8 mouse cellular contexts compared by ENCODE assay signal in genomic region chr5:36988124-36988780, GRCm38 (mm10). TPM values are rescaled to one million over a fixed set of nuclear protein-coding genes. Genes with fewer than 3 reads are reported as not detected.
A peak's percentile ranks its signal among the peaks of the same experiment; 100 is the strongest.
DNase-seq lines count a peak whose midpoint lies in the region; ATAC-seq and TF ChIP-seq lines count a peak whose summit lies in the region.

No protein-coding gene starts in this region.

- H3ac ChIP-seq in C2C12 (ENCODE audit: control insufficient read depth, insufficient read length, low read depth), result peak overlapping the region; percentile 55

- H3K9ac ChIP-seq in heart, adult 2 months (ENCODE audit: low read depth, low read length), result peak overlapping the region; percentile 84
- peak overlapping the region; percentile 66 for H3K9ac ChIP-seq in forebrain, embryonic 11.5 days (ENCODE audit: low read length)
- H3K9ac ChIP-seq in limb, embryonic 13.5 days, result peak overlapping the region; percentile 85
- peak overlapping the region; percentile 47 for H3K9ac ChIP-seq in neural tube, embryonic 15.5 days (replicated peaks)

- peak overlapping the region; percentile 91 for H3K4me2 ChIP-seq in forebrain, embryonic 11.5 days (ENCODE audit: low read depth, low read length, severe bottlenecking)
- H3K4me2 ChIP-seq in limb, embryonic 13.5 days (replicated peaks), result peak overlapping the region; percentile 97
- H3K4me2 ChIP-seq in neural tube, embryonic 15.5 days, result peak overlapping the region; percentile 81

- H3K79me3 ChIP-seq in C2C12 (ENCODE audit: low read depth), result peaks cover 2% of the 10 kb centered on the region

- 10% methylated on average over 24 of the region's 24 CpGs for WGBS in heart, adult 2 months
- WGBS in forebrain, embryonic 11.5 days, result 10% methylated on average over 24 of the region's 24 CpGs
- 9% methylated on average over 24 of the region's 24 CpGs for WGBS in limb, embryonic 13.5 days
- 12% methylated on average over 24 of the region's 24 CpGs for WGBS in neural tube, embryonic 15.5 days

- H3K4me3 ChIP-seq in heart, adult 2 months, result peak overlapping the region; percentile 80
- H3K4me3 ChIP-seq in C2C12 (ENCODE audit: insufficient read depth, poor library complexity, severe bottlenecking), result peak overlapping the region; percentile 51
- H3K4me3 ChIP-seq in forebrain, embryonic 11.5 days (ENCODE audit: low read depth, low read length), result peak overlapping the region; percentile 68
- H3K4me3 ChIP-seq in limb, embryonic 13.5 days, result peak overlapping the region; percentile 75
- peak overlapping the region; percentile 54 for H3K4me3 ChIP-seq in neural tube, embryonic 15.5 days (replicated peaks)

- no peaks in the 10 kb centered on the region for H3K79me2 ChIP-seq in heart, adult 2 months (replicated peaks; ENCODE audit: control insufficient read depth, insufficient read depth, low read length)
- no peaks in the 10 kb centered on the region for H3K79me2 ChIP-seq in C2C12 (ENCODE audit: control insufficient read depth, insufficient read depth)

- no peak for DNase-seq in heart, adult 2 months
- no peak for DNase-seq in heart, adult 18-20 months
- no peak for DNase-seq in forebrain, embryonic 11.5 days (ENCODE audit: low spot score)
- no peak for DNase-seq in layer of hippocampus, postnatal 14 days (ENCODE audit: low spot score in 2 of 2)
- DNase-seq in cerebellum, adult 9-11 months, result no peak

- no peaks in the 10 kb centered on the region for H3K27me3 ChIP-seq in heart, adult 2 months (ENCODE audit: control insufficient read depth, insufficient read depth, low read length)
- no peaks in the 10 kb centered on the region for H3K27me3 ChIP-seq in C2C12 (ENCODE audit: control insufficient read depth, insufficient read depth, insufficient read length)
- H3K27me3 ChIP-seq in forebrain, embryonic 11.5 days (ENCODE audit: control insufficient read depth, insufficient read depth, low read length), result no peaks in the 10 kb centered on the region
- H3K27me3 ChIP-seq in limb, embryonic 13.5 days, result peaks cover 5% of the 10 kb centered on the region
- H3K27me3 ChIP-seq in neural tube, embryonic 15.5 days (replicated peaks), result no peaks in the 10 kb centered on the region

- peaks cover 4% of the 10 kb centered on the region; the same call in 1 of the 2 replicates for H3K4me1 ChIP-seq in heart, adult 2 months (ENCODE audit: control insufficient read depth, insufficient read depth, low read length)
- no peaks in the 10 kb centered on the region; the same call in 1 of the 2 replicates for H3K4me1 ChIP-seq in forebrain, embryonic 11.5 days (replicated peaks; ENCODE audit: control insufficient read depth, insufficient read depth, low read length)
- H3K4me1 ChIP-seq in limb, embryonic 13.5 days, result peaks cover 11% of the 10 kb centered on the region; the same call in 1 of the 2 replicates
- peaks cover 15% of the 10 kb centered on the region for H3K4me1 ChIP-seq in neural tube, embryonic 15.5 days

- no peaks in the 10 kb centered on the region for H3K9me3 ChIP-seq in forebrain, embryonic 11.5 days (ENCODE audit: control insufficient read depth, low read length)
- no peaks in the 10 kb centered on the region for H3K9me3 ChIP-seq in limb, embryonic 13.5 days
- H3K9me3 ChIP-seq in neural tube, embryonic 15.5 days (replicated peaks), result no peaks in the 10 kb centered on the region

- TF ChIP-seq EP300 in heart, adult 2 months (IDR thresholded peaks at IDR 0.05; ENCODE audit: insufficient read depth, low read depth, low read length), result no peak

- no peak for TF ChIP-seq CTCF in heart, adult 2 months (IDR thresholded peaks at IDR 0.05)
- no peak for TF ChIP-seq CTCF in C2C12 (IDR thresholded peaks at IDR 0.05; ENCODE audit: control insufficient read depth, insufficient read depth, insufficient read length)

- peak overlapping the region; percentile 83 for H3K27ac ChIP-seq in heart, adult 2 months
- no peak overlapping the region; the same call in 1 of the 2 replicates for H3K27ac ChIP-seq in forebrain, embryonic 11.5 days (ENCODE audit: low read depth, low read length)
- no peak overlapping the region for H3K27ac ChIP-seq in limb, embryonic 13.5 days
- H3K27ac ChIP-seq in neural tube, embryonic 15.5 days (replicated peaks), result no peak overlapping the region

- no peak for TF ChIP-seq POLR2A in heart, adult 2 months (IDR thresholded peaks at IDR 0.05; ENCODE audit: insufficient read depth, low read depth, low read length)

- ATAC-seq in forebrain, embryonic 11.5 days (replicated peaks; ENCODE audit: low FRiP score), result peak; percentile 53
- ATAC-seq in limb, embryonic 13.5 days (ENCODE audit: low FRiP score, low read depth), result peak; percentile 26
- peak; percentile 37 for ATAC-seq in neural tube, embryonic 15.5 days (ENCODE audit: low FRiP score)

- H3K36me3 ChIP-seq in heart, adult 2 months (ENCODE audit: control insufficient read depth, insufficient read depth, low read length), result no peaks in the 10 kb centered on the region
- H3K36me3 ChIP-seq in C2C12 (ENCODE audit: control insufficient read depth, insufficient read depth), result no peaks in the 10 kb centered on the region
- no peaks in the 10 kb centered on the region for H3K36me3 ChIP-seq in forebrain, embryonic 11.5 days (ENCODE audit: control insufficient read depth, insufficient read depth, low read length)
- no peaks in the 10 kb centered on the region for H3K36me3 ChIP-seq in limb, embryonic 13.5 days
- no peaks in the 10 kb centered on the region for H3K36me3 ChIP-seq in neural tube, embryonic 15.5 days

- intact Hi-C loops in heart, adult 2 months (cut with DNase I), result no loop called here

TF ChIP-seq in C2C12, 6 proteins besides CTCF, POLR2A, EP300 and RAD21:
- TF ChIP-seq USF1 (IDR thresholded peaks at IDR 0.05; ENCODE audit: low read depth) (no peak), CEBPB (IDR thresholded peaks at IDR 0.05; ENCODE audit: low read depth) (no peak), MAX (IDR thresholded peaks at IDR 0.05) (no peak), MYOG (IDR thresholded peaks at IDR 0.05; ENCODE audit: control insufficient read depth, extremely low read depth, insufficient read length) (no peak), MYOD1 (IDR thresholded peaks at IDR 0.05; ENCODE audit: control insufficient read depth, insufficient read length, low read depth) (no peak)

RNA-seq across cellular contexts. Expression of gene Wfs1, which starts 0.8 kb away (rescaled TPM):
- 10 to 100 TPM; 82.3 to 99.7 TPM for total RNA-seq in heart, adult 2 months (2021)
- polyA plus RNA-seq in heart, adult 2 months (2012; rRNA removed), result 72.3 and 73.8 TPM in 2 replicates
- total RNA-seq in heart, adult 18-20 months (2021), result 10 to 100 TPM; 84.6 to 86.4 TPM
- 16.2 TPM for polyA plus RNA-seq in C2C12 (2012; fragmentation: generic; extraction: Trizol)
- 8.8 and 9.3 TPM in 2 replicates for polyA plus RNA-seq in forebrain, embryonic 11.5 days (2014; fragmentation: Nextera tagmentation; extraction: Ambion mirVana)
- polyA plus RNA-seq in limb, embryonic 13.5 days (2015; fragmentation: Nextera tagmentation; extraction: Ambion mirVana), result 10.4 and 10.9 TPM in 2 replicates
- polyA plus RNA-seq in neural tube, embryonic 15.5 days (2015; fragmentation: Nextera tagmentation; extraction: Ambion mirVana), result 9.4 and 9.7 TPM in 2 replicates
- 100 to 1,000 TPM; 115 to 126 TPM for total RNA-seq in layer of hippocampus, postnatal 14 days (2021)
